Mouse (Mus musculus) midbrain, embryonic 10.5 days (tissue): Measurements from ENCODE around the gene Ccdc180. TPM values are rescaled to one million over a fixed set of nuclear protein-coding genes. Genes with fewer than 3 reads are reported as not detected.

ENCODE experiments used
- DNase-seq: peaks from one replicate; pipeline ENCODE4 v3.0.0-alpha.2; 2017; ENCODE audit warnings: low spot score
- H3K27ac ChIP-seq: fragments of 300-500 bp; sonication (generic); replicated peaks from 2 replicates; pipeline ENCODE4 v1.5.1; 2016; ENCODE audit warnings: mild to moderate bottlenecking
- H3K27me3 ChIP-seq: fragments of 300-500 bp; sonication (generic); 2 replicates; pipeline ENCODE4 v1.6.1; 2016; ENCODE audit warnings: low read depth, mild to moderate bottlenecking; ENCODE audit not compliant: poor library complexity, severe bottlenecking
- H3K36me3 ChIP-seq: fragments of 300-500 bp; sonication (generic); 2 replicates; pipeline ENCODE4 v1.6.1; 2016; ENCODE audit warnings: mild to moderate bottlenecking, moderate library complexity
- H3K4me1 ChIP-seq: fragments of 300-500 bp; sonication (generic); 2 replicates; pipeline ENCODE4 v1.6.1; 2016
- H3K4me3 ChIP-seq: fragments of 300-500 bp; sonication (generic); 2 replicates; pipeline ENCODE4 v1.5.1; 2016; ENCODE audit warnings: mild to moderate bottlenecking, moderate library complexity
- H3K9me3 ChIP-seq: fragments of 300-500 bp; sonication (generic); replicated peaks from 2 replicates; pipeline ENCODE4 v1.6.1; 2016; ENCODE audit warnings: mild to moderate bottlenecking
- WGBS: fragments of 180-500 bp; shearing (Covaris S2); methylation state at CpG from one replicate; pipeline ENCODE4 v1.1.7; 2016; 5-methylcytosine and 5-hydroxymethylcytosine counted together
- polyA plus RNA-seq: library from polyadenylated mRNA; unstranded; fragments of >200 nt; fragmentation: Nextera tagmentation; extraction: Ambion mirVana; gene quantifications from 2 replicates; pipeline ENCODE4 v1.2.1, GENCODE M21; 2016

Ccdc180 gene
- polyA plus RNA-seq, 1 experiment from 2014 or later = 0.02 TPM

- Histone ChIP-seq H3K27ac (no peak overlapping the region), H3K4me3 (no peak overlapping the region), H3K9me3 (no peaks in the 10 kb centered on the region), H3K27me3 (no peaks in the 10 kb centered on the region), H3K4me1 (no peaks in the 10 kb centered on the region), H3K36me3 (no peaks in the 10 kb centered on the region)
- DNase-seq = no peak
- 79% methylated on average over 6 of the region's 6 CpGs for WGBS
These were observed 100.5 kb downstream of the Ccdc180 start for GRCm38 (mm10) chr4:45990427-45991135.

- no peak for DNase-seq
- Histone ChIP-seq H3K4me3 (no peak overlapping the region), H3K27ac (no peak overlapping the region), H3K36me3 (no peaks in the 10 kb centered on the region), H3K9me3 (no peaks in the 10 kb centered on the region), H3K27me3 (no peaks in the 10 kb centered on the region), H3K4me1 (no peaks in the 10 kb centered on the region)
- 90% methylated on average over 4 of the region's 4 CpGs for WGBS
These were observed 108.4 kb downstream of the Ccdc180 start for GRCm38 (mm10) chr4:45998536-45998935.

Other genes starting within 250 kb of the Ccdc180 start
- gene Aldh1b1, start 91.3 kb upstream of the Ccdc180 start, polyA plus RNA-seq = 4.6 and 5.1 TPM in 2 replicates
- 13.8 and 23.1 TPM in 2 replicates for gene Igfbpl1, start 63.4 kb upstream of the Ccdc180 start, polyA plus RNA-seq
- gene Stra6l, start 41.6 kb upstream of the Ccdc180 start, polyA plus RNA-seq = 0.11 and 0.17 TPM in 2 replicates
- 10.4 and 10.9 TPM in 2 replicates for gene Tdrd7, start 75.0 kb downstream of the Ccdc180 start, polyA plus RNA-seq
- 1.6 and 3.0 TPM in 2 replicates for gene Tmod1, start 148.6 kb downstream of the Ccdc180 start, polyA plus RNA-seq
- gene Ncbp1, start 248.3 kb downstream of the Ccdc180 start, polyA plus RNA-seq = 127 and 133 TPM in 2 replicates
- gene Tstd2, start 248.4 kb downstream of the Ccdc180 start, polyA plus RNA-seq = 62.8 and 63.6 TPM in 2 replicates